Mouse (Mus musculus) lung, postnatal 36 days (tissue): ENCODE measurements around the gene Hus1b.
A peak's percentile ranks its signal among the peaks of the same experiment; 100 is the strongest.

ENCODE experiments used
- DNase-seq: peaks from one replicate; pipeline ENCODE4 v3.0.0; 2022; ENCODE audit warnings: mixed read lengths

Hus1b gene

GRCm38 (mm10) chr13:30947129-30947528 lies 430 bp downstream of the Hus1b start:
- no peak for DNase-seq

GRCm38 (mm10) chr13:30945788-30946187 lies 1.8 kb downstream of the Hus1b start:
- DNase-seq, result no peak

GRCm38 (mm10) chr13:30932972-30933371 lies 14.6 kb downstream of the Hus1b start:
- DNase-seq, result peak; percentile 30

GRCm38 (mm10) chr13:30931613-30932012 lies 15.9 kb downstream of the Hus1b start:
- no peak for DNase-seq

GRCm38 (mm10) chr13:30929119-30929518 lies 18.4 kb downstream of the Hus1b start:
- DNase-seq, result no peak

- no peak for DNase-seq
Measured at GRCm38 (mm10) chr13:30924269-30924668, 23.3 kb downstream of the Hus1b start.

GRCm38 (mm10) chr13:30921914-30922313 lies 25.6 kb downstream of the Hus1b start:
- no peak for DNase-seq

GRCm38 (mm10) chr13:30913757-30914156 lies 33.8 kb downstream of the Hus1b start:
- DNase-seq, result no peak

- DNase-seq, result no peak
Measured at GRCm38 (mm10) chr13:30913028-30913427, 34.5 kb downstream of the Hus1b start.

- no peak for DNase-seq
Measured at GRCm38 (mm10) chr13:30911931-30912625, 35.5 kb downstream of the Hus1b start.

- peak; percentile 25 for DNase-seq
Measured at GRCm38 (mm10) chr13:30910889-30911288, 36.7 kb downstream of the Hus1b start.

GRCm38 (mm10) chr13:30902286-30902685 lies 45.3 kb downstream of the Hus1b start:
- no peak for DNase-seq

GRCm38 (mm10) chr13:30901387-30902041 lies 46.0 kb downstream of the Hus1b start:
- peak; percentile 35 for DNase-seq
